Mouse (Mus musculus) T-cell, adult 2 months (primary cell): Measurements from ENCODE around the gene Sbds.

ENCODE experiments used
- DNase-seq: peaks from one replicate; pipeline ENCODE4 v3.0.0; 2022; ENCODE audit warnings: low spot score

Gene Sbds

GRCm38 (mm10) chr5:130255017-130255720 lies at the start of gene Sbds, which contains the start of gene Tyw1:
Sbds (minus strand) TSS chr5:130255530.
Tyw1 (plus strand) TSS chr5:130255619.
- DNase-seq, result peak; percentile 98

GRCm38 (mm10) chr5:130303611-130304010 lies 48.3 kb upstream of the Sbds start:
- DNase-seq, result no peak

GRCm38 (mm10) chr5:130299526-130299925 lies 44.2 kb upstream of the Sbds start:
- no peak for DNase-seq

GRCm38 (mm10) chr5:130298831-130299460 lies 43.6 kb upstream of the Sbds start:
- no peak for DNase-seq

GRCm38 (mm10) chr5:130296071-130296470 lies 40.7 kb upstream of the Sbds start:
- DNase-seq, result no peak

GRCm38 (mm10) chr5:130294598-130294997 lies 39.3 kb upstream of the Sbds start:
- DNase-seq, result no peak

GRCm38 (mm10) chr5:130293941-130294340 lies 38.6 kb upstream of the Sbds start:
- no peak for DNase-seq

GRCm38 (mm10) chr5:130292976-130293375 lies 37.6 kb upstream of the Sbds start:
- DNase-seq, result no peak

GRCm38 (mm10) chr5:130290775-130291174 lies 35.4 kb upstream of the Sbds start:
- no peak for DNase-seq

- DNase-seq, result no peak
These were observed 34.9 kb upstream of the Sbds start for GRCm38 (mm10) chr5:130290242-130290641.

- no peak for DNase-seq
These were observed 32.8 kb upstream of the Sbds start for GRCm38 (mm10) chr5:130288106-130288505.

GRCm38 (mm10) chr5:130283079-130283732 lies 27.9 kb upstream of the Sbds start:
- DNase-seq, result no peak

GRCm38 (mm10) chr5:130278011-130278472 lies 22.7 kb upstream of the Sbds start:
- DNase-seq, result no peak

GRCm38 (mm10) chr5:130275509-130275908 lies 20.2 kb upstream of the Sbds start:
- DNase-seq, result no peak

- no peak for DNase-seq
These were observed 17.7 kb upstream of the Sbds start for GRCm38 (mm10) chr5:130273046-130273445.

- DNase-seq, result no peak
These were observed 17.0 kb upstream of the Sbds start for GRCm38 (mm10) chr5:130272344-130272743.

- no peak for DNase-seq
These were observed 13.6 kb upstream of the Sbds start for GRCm38 (mm10) chr5:130268976-130269375.

- DNase-seq, result no peak
These were observed 12.0 kb upstream of the Sbds start for GRCm38 (mm10) chr5:130267316-130267715.

GRCm38 (mm10) chr5:130266651-130267050 lies 11.3 kb upstream of the Sbds start:
- peak; percentile 36 for DNase-seq

- no peak for DNase-seq
These were observed 9.2 kb upstream of the Sbds start for GRCm38 (mm10) chr5:130264433-130265005.

GRCm38 (mm10) chr5:130263454-130263853 lies 8.1 kb upstream of the Sbds start:
- DNase-seq, result no peak

- no peak for DNase-seq
These were observed 2.0 kb upstream of the Sbds start for GRCm38 (mm10) chr5:130257303-130257702.
